Mouse (Mus musculus): ENCODE data around the gene Pabpn1l.

Pabpn1l gene

GRCm38 (mm10) chr8:122622727-122623126 lies at the start of gene Pabpn1l:
Pabpn1l (minus strand) TSS chr8:122622739.
- no peak for DNase-seq (ENCODE audit: extremely low spot score)

GRCm38 (mm10) chr8:122671894-122672293 lies 49.4 kb upstream of the Pabpn1l start:
- no peak for DNase-seq (ENCODE audit: extremely low spot score)

- no peak for DNase-seq (ENCODE audit: extremely low spot score)
Measured at GRCm38 (mm10) chr8:122670718-122671117, 48.2 kb upstream of the Pabpn1l start.

GRCm38 (mm10) chr8:122670001-122670400 lies 47.5 kb upstream of the Pabpn1l start:
- DNase-seq (ENCODE audit: extremely low spot score) = no peak

DNA sequence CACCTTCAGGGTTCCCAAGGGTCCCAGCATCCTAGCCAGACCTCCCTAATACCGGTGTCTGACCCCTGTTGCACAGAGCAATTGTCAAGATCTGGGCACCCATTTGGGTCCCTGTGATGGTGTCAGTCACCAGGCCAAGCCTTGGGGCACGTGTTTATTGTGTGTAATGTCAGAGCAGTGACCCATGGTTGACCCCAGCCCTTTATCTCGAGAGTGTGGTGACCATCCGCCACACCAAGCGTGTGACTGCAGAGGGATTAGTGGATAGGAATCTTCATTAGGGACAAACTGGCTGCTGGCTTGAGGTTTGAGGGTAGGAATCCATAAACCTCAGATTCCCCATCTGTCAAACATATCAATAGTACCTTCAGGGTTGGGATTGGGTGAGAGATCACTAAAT lies 46.8 kb upstream of the Pabpn1l start:
- DNase-seq (ENCODE audit: extremely low spot score) = no peak

GRCm38 (mm10) chr8:122667854-122668253 lies 45.3 kb upstream of the Pabpn1l start:
- no peak for DNase-seq (ENCODE audit: extremely low spot score)

DNA sequence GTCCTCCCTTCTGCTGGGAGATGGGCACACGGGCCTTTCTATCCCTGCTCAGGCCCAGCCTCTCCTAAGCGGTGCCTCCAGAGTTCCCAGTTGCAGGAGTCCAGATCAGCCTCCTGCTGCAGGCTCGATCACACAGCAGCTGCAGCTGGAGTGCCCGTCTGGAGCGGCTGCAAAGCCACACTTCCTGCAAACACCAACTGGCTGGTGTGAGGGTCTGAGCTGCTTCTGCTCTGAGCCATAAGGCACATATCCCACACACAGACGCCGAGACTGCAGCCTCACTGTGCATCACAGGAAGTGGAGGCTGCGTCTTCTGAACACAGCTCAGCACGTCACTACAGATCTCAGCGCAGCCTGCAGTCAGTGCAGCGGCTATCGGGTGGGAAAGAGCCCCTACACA lies 44.3 kb upstream of the Pabpn1l start:
- no peak for DNase-seq (ENCODE audit: extremely low spot score)

DNA sequence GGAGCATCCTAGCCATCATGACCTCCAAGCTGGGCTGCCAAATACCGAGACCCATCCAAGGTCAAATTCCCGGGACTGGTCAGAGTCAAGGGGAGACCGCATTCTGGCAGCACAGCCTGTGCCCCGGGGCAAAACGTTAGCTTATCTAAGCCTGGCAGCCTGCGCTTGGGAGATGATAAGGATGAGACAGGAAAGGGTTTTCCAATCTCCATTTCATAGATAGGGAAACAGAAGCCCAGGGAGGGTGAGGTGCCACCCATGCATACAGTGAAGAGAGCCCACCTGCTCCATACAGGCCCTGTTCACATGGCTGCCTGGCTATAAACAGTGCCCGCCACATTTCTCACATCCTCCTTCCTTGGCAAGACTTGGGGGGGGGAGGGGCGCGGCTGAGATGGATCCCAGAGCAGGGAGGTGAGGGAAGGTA lies 43.8 kb upstream of the Pabpn1l start:
- DNase-seq (ENCODE audit: extremely low spot score) = no peak

GRCm38 (mm10) chr8:122665667-122666316 lies 43.3 kb upstream of the Pabpn1l start:
- no peak for DNase-seq (ENCODE audit: extremely low spot score)

DNA sequence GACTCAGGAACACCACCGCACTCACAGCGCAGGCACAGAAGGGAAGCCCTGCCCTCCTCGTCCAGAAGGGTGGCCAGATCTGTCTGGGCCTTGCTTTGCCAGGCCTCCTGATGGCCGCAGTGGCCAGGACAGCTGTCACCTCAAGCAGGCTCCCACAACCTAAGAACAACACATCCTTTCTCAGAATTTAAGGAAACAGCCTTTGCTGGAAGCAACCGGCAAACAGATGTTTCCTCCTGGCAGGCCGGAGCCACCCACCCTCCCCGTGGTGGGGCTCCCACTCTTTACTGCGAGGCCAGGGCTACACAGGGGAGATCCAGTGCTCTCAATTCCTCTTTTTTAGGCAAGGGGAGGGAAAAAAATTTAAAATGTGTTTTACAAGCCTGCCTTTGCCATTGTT lies 42.7 kb upstream of the Pabpn1l start:
- no peak for DNase-seq (ENCODE audit: extremely low spot score)

GRCm38 (mm10) chr8:122663670-122664069 lies 41.1 kb upstream of the Pabpn1l start:
- DNase-seq (ENCODE audit: extremely low spot score) = no peak

DNA sequence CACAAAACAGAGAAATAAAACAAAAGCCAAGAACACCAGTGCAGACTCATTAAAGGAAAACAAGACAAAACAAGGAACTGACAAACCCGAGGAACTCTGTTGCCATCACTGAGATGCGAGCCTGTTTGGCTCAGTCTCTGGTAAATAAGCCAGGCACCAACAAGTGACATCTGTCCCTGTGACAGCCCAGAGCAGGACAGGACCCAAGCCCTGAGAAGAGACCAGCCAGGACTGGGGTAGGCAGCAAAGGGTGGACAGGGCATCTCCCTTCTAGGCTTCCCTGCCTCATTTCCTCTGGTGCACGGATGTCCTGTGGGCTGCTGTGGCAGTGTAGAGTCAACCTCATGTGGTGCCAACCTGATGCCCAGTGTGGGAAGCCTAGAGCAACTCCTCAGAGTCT lies 40.6 kb upstream of the Pabpn1l start:
- DNase-seq (ENCODE audit: extremely low spot score) = no peak

GRCm38 (mm10) chr8:122661894-122662293 lies 39.4 kb upstream of the Pabpn1l start:
- no peak for DNase-seq (ENCODE audit: extremely low spot score)

GRCm38 (mm10) chr8:122661138-122661537 lies 38.6 kb upstream of the Pabpn1l start:
- DNase-seq (ENCODE audit: extremely low spot score) = peak; percentile 73

DNA sequence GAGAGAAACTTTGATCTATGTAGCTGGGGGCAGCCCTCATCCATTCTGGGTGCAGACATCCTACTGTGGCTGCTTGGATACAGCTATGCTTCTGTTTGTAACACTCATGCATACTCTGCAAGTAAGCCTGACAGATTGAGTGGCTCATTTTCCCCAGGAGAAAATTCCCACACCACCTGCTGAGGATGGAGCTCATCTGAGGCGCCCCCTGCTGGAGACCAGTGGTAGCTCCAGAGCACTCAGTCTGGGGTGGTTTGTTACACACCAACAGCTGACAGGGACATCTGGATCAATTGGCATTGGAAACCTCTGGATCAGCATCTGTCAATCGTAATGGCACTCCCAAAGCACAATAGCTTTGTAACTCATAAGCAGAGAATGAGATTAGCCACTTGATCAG lies 37.5 kb upstream of the Pabpn1l start:
- no peak for DNase-seq (ENCODE audit: extremely low spot score)

DNA sequence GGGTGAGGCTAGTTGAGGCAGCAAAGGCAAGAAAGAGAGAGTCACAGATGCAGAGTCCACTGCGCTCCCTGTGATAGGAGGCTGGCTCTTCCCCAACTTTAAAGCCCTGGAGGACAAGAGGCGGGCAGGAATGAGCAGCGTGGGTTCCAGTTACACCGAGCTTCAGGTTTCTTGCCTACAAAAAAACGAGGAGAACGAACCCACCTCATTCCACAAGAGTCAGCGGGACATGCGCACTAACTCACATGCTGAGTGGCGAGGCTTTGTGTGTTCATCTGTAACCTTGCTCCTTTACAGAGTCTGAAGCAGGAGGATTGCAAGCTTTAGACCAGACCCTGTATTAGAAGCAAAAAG lies 36.2 kb upstream of the Pabpn1l start:
- no peak for DNase-seq (ENCODE audit: extremely low spot score)

DNA sequence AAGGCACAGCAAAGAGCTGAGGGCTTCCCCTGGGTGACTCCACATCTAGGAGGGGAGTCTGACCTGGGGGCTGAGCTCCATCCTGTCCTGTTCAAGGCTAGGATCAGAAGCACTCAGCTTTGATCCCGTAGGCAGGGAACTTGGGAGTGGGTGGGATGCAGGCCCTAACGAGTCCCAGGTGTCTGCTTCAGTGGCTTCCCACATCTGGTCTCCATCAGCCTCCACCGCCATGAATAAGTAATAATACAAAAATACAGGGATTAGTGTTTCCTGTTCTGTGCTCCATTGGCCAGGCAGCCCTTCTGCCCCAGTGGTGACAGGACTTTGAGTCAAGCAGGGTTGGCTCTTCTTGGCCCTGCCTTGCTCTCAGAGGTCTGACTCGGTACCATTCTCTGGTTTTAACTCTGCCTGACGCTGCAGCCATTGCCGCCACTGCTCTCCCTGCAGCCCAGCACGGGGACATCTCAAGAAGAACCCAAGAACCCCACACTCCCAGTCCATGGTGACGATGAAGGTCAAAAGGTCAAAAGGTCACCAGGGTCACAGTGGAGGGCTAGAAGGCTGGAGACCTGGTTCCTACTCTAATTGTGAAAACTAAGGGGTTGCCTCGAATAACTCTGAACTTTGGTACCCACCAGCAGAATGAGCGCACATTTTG lies 35.7 kb upstream of the Pabpn1l start:
- peak; percentile 66 for DNase-seq (ENCODE audit: extremely low spot score)

GRCm38 (mm10) chr8:122656056-122656999 lies 33.8 kb upstream of the Pabpn1l start:
- no peak for DNase-seq (ENCODE audit: extremely low spot score)

- no peak for DNase-seq (ENCODE audit: extremely low spot score)
Measured at GRCm38 (mm10) chr8:122654768-122655167, 32.2 kb upstream of the Pabpn1l start.

- DNase-seq (ENCODE audit: extremely low spot score) = no peak
Measured at GRCm38 (mm10) chr8:122652643-122653042, 30.1 kb upstream of the Pabpn1l start.

GRCm38 (mm10) chr8:122651326-122651921 lies 28.9 kb upstream of the Pabpn1l start:
- DNase-seq (ENCODE audit: extremely low spot score) = no peak
